Mouse (Mus musculus) spleen, adult 2 months (tissue): ENCODE measurements around the gene Pou2f3. TPM values are rescaled to one million over a fixed set of nuclear protein-coding genes. Genes with fewer than 3 reads are reported as not detected.

Experiments
- DNase-seq, 2 experiments: peaks; one replicate each; pipeline versions ENCODE4 v3.0.0 to v3.0.0-alpha.2; 2012 to 2021; ENCODE audit warnings: low spot score in 2 of 2, low read depth in 1 of 2
- H3K27ac ChIP-seq: fragments of 200-500 bp; 2 replicates; pipeline ENCODE4 v1.5.1; 2012; ENCODE audit warnings: low read length, inconsistent platforms; ENCODE audit not compliant: insufficient read depth
- H3K27me3 ChIP-seq: fragments of 200-500 bp; 2 replicates; pipeline ENCODE4 v1.6.1; 2012; ENCODE audit warnings: mild to moderate bottlenecking, moderate library complexity, low read length, inconsistent platforms; ENCODE audit not compliant: control insufficient read depth, insufficient read depth
- H3K36me3 ChIP-seq: fragments of 200-500 bp; 2 replicates; pipeline ENCODE4 v1.6.1; 2012; ENCODE audit warnings: mild to moderate bottlenecking, low read length, inconsistent platforms; ENCODE audit not compliant: control insufficient read depth, insufficient read depth
- H3K4me1 ChIP-seq: fragments of 200-500 bp; 2 replicates; pipeline ENCODE4 v1.6.1; 2011; ENCODE audit warnings: inconsistent platforms; ENCODE audit not compliant: control insufficient read depth, insufficient read depth, insufficient read length
- H3K4me3 ChIP-seq: fragments of 200-500 bp; 2 replicates; pipeline ENCODE4 v1.5.1; 2011; ENCODE audit warnings: mild to moderate bottlenecking, inconsistent platforms; ENCODE audit not compliant: insufficient read depth, insufficient read length; ENCODE audit errors: extremely low read depth
- CTCF ChIP-seq: fragments of 200-500 bp; IDR thresholded peaks from 2 replicates; pipeline ENCODE4 v1.5.1; 2011; ENCODE audit warnings: mild to moderate bottlenecking, inconsistent platforms; ENCODE audit not compliant: insufficient read depth, insufficient read length, insufficient replicate concordance; ENCODE audit errors: extremely low read depth
- POLR2A ChIP-seq: fragments of 200-500 bp; IDR thresholded peaks from 2 replicates; pipeline ENCODE4 v1.6.1; 2011; ENCODE audit warnings: low read depth, low read length, inconsistent platforms
- WGBS: fragments of 180-500 bp; shearing (Covaris S2); methylation state at CpG from one replicate; pipeline ENCODE4 v1.1.7; 2018; 5-methylcytosine and 5-hydroxymethylcytosine counted together
- polyA plus RNA-seq: library from polyadenylated mRNA; depleted of rRNA; stranded (reverse); fragments of >200 nt; gene quantifications from 2 replicates; pipeline ENCODE4 v1.2.3, GENCODE M21; 2012

Pou2f3 gene
- polyA plus RNA-seq, 1 experiment: not detected

GRCm38 (mm10) chr9:43231805-43232204 lies 21.6 kb upstream of the Pou2f3 start:
- H3K27ac ChIP-seq: no peak overlapping the region
- no peak overlapping the region for H3K4me3 ChIP-seq
- TF ChIP-seq CTCF (no peak), POLR2A (no peak)
- H3K36me3 ChIP-seq: no peaks in the 10 kb centered on the region
- DNase-seq: no peak
- H3K27me3 ChIP-seq: no peaks in the 10 kb centered on the region
- 82% methylated on average over 4 of the region's 4 CpGs for WGBS
- H3K4me1 ChIP-seq: no peaks in the 10 kb centered on the region

GRCm38 (mm10) chr9:43230886-43231285 lies 20.7 kb upstream of the Pou2f3 start:
- Histone ChIP-seq H3K27me3 (no peaks in the 10 kb centered on the region), H3K4me3 (no peak overlapping the region), H3K27ac (no peak overlapping the region), H3K4me1 (no peaks in the 10 kb centered on the region), H3K36me3 (no peaks in the 10 kb centered on the region)
- no peak for TF ChIP-seq POLR2A
- TF ChIP-seq CTCF: no peak
- no peak for DNase-seq
- 82% methylated on average over 4 of the region's 4 CpGs for WGBS

- no peak overlapping the region for H3K27ac ChIP-seq
- no peak overlapping the region for H3K4me3 ChIP-seq
- WGBS: 95% methylated on average over 7 of the region's 7 CpGs
- no peaks in the 10 kb centered on the region for H3K36me3 ChIP-seq
- no peaks in the 10 kb centered on the region for H3K27me3 ChIP-seq
- H3K4me1 ChIP-seq: no peaks in the 10 kb centered on the region
- no peak for DNase-seq
- TF ChIP-seq CTCF (no peak), POLR2A (no peak)
Measured at GRCm38 (mm10) chr9:43229962-43230361, 19.8 kb upstream of the Pou2f3 start.

- DNase-seq: no peak
- Histone ChIP-seq H3K27me3 (no peaks in the 10 kb centered on the region), H3K4me3 (no peak overlapping the region), H3K4me1 (no peaks in the 10 kb centered on the region), H3K36me3 (no peaks in the 10 kb centered on the region), H3K27ac (no peak overlapping the region)
- 93% methylated on average over 10 of the region's 10 CpGs for WGBS
- TF ChIP-seq POLR2A (no peak), CTCF (no peak)
Measured at GRCm38 (mm10) chr9:43229398-43229895, 19.3 kb upstream of the Pou2f3 start.

- no peak for DNase-seq
- no peaks in the 10 kb centered on the region for H3K4me1 ChIP-seq
- no peak overlapping the region for H3K4me3 ChIP-seq
- no peaks in the 10 kb centered on the region for H3K27me3 ChIP-seq
- no peak overlapping the region for H3K27ac ChIP-seq
- WGBS: 88% methylated on average over 2 of the region's 2 CpGs
- no peak for TF ChIP-seq POLR2A
- TF ChIP-seq CTCF: no peak
- H3K36me3 ChIP-seq: no peaks in the 10 kb centered on the region
Measured at GRCm38 (mm10) chr9:43228745-43229144, 18.6 kb upstream of the Pou2f3 start.

GRCm38 (mm10) chr9:43227626-43228025 lies 17.5 kb upstream of the Pou2f3 start:
- Histone ChIP-seq H3K36me3 (no peaks in the 10 kb centered on the region), H3K4me1 (no peaks in the 10 kb centered on the region), H3K27me3 (no peaks in the 10 kb centered on the region), H3K27ac (no peak overlapping the region), H3K4me3 (no peak overlapping the region)
- 75% methylated on average over 8 of the region's 8 CpGs for WGBS
- no peak for DNase-seq
- no peak for TF ChIP-seq CTCF
- TF ChIP-seq POLR2A: no peak

GRCm38 (mm10) chr9:43226573-43227160 lies 16.5 kb upstream of the Pou2f3 start:
- no peaks in the 10 kb centered on the region for H3K4me1 ChIP-seq
- H3K27ac ChIP-seq: no peak overlapping the region
- TF ChIP-seq POLR2A (no peak), CTCF (no peak)
- no peaks in the 10 kb centered on the region for H3K36me3 ChIP-seq
- no peak overlapping the region for H3K4me3 ChIP-seq
- DNase-seq: no peak
- no peaks in the 10 kb centered on the region for H3K27me3 ChIP-seq
- WGBS: 81% methylated on average over 9 of the region's 9 CpGs
